Mouse (Mus musculus) stomach, embryonic 15.5 days (tissue): ENCODE measurements around the gene Synpo2. TPM values are rescaled to one million over a fixed set of nuclear protein-coding genes. Genes with fewer than 3 reads are reported as not detected.
A peak's percentile ranks its signal among the peaks of the same experiment; 100 is the strongest.

Experiments
- ATAC-seq: fragments of 200-750 bp; cut with Nextera tagmentation; 2 replicates; pipeline ENCODE4 v1.8.0; 2017; ENCODE audit warnings: low read depth, moderate number of reproducible peaks, moderate TSS enrichment; ENCODE audit not compliant: insufficient read depth, low FRiP score
- H3K27ac ChIP-seq: fragments of 300-500 bp; sonication (generic); 2 replicates; pipeline ENCODE4 v1.5.1; 2015; ENCODE audit warnings: mild to moderate bottlenecking, inconsistent platforms
- H3K27me3 ChIP-seq: fragments of 300-500 bp; sonication (generic); replicated peaks from 2 replicates; pipeline ENCODE4 v1.6.1; 2015; ENCODE audit warnings: inconsistent platforms
- H3K36me3 ChIP-seq: fragments of 300-500 bp; sonication (generic); 2 replicates; pipeline ENCODE4 v1.6.1; 2015; ENCODE audit warnings: inconsistent platforms
- H3K4me1 ChIP-seq: fragments of 300-500 bp; sonication (generic); 2 replicates; pipeline ENCODE4 v1.6.1; 2015; ENCODE audit warnings: inconsistent platforms
- H3K4me2 ChIP-seq: fragments of 300-500 bp; sonication (generic); 2 replicates; pipeline ENCODE4 v1.6.1; 2015; ENCODE audit warnings: mild to moderate bottlenecking, inconsistent platforms
- H3K4me3 ChIP-seq: fragments of 300-500 bp; sonication (generic); replicated peaks from 2 replicates; pipeline ENCODE4 v1.5.1; 2015; ENCODE audit warnings: inconsistent platforms
- H3K9ac ChIP-seq: fragments of 300-500 bp; sonication (generic); 2 replicates; pipeline ENCODE4 v1.6.1; 2015; ENCODE audit warnings: inconsistent platforms
- H3K9me3 ChIP-seq: fragments of 300-500 bp; sonication (generic); 2 replicates; pipeline ENCODE4 v1.6.1; 2016; ENCODE audit warnings: inconsistent platforms
- WGBS: fragments of 180-500 bp; shearing (Covaris S2); methylation state at CpG from one replicate; pipeline ENCODE4 v1.1.7; 2015; 5-methylcytosine and 5-hydroxymethylcytosine counted together
- polyA plus RNA-seq: library from polyadenylated mRNA; unstranded; fragments of >200 nt; fragmentation: Nextera tagmentation; extraction: Ambion mirVana; gene quantifications from 2 replicates; pipeline ENCODE4 v1.2.1, GENCODE M21; 2015

Gene Synpo2
- polyA plus RNA-seq, result 28.0 and 33.2 TPM in 2 replicates

- Histone ChIP-seq H3K27ac (peak within 1 kb of the TSS; percentile 45; the same call in 1 of the 2 replicates), H3K4me2 (peak within 1 kb of the TSS; percentile 84), H3K36me3 (no peaks in the 10 kb centered on the region), H3K27me3 (no peaks in the 10 kb centered on the region), H3K9me3 (no peaks in the 10 kb centered on the region), H3K9ac (peak within 1 kb of the TSS; percentile 53), H3K4me3 (peak within 1 kb of the TSS; percentile 58), H3K4me1 (peaks cover 14% of the 10 kb centered on the region)
- ATAC-seq, result peak; percentile 51
- WGBS, result under 1% methylated on average over 20 of the region's 20 CpGs
Observed at GRCm38 (mm10) chr3:123235921-123236320, at the start of gene Synpo2. Gene Synpo2, minus strand, starts transcription at chr3:123236149.

GRCm38 (mm10) chr3:123285649-123286048, 49.7 kb upstream of the Synpo2 start:
- Histone ChIP-seq H3K27me3 (no peaks in the 10 kb centered on the region), H3K27ac (no peak overlapping the region), H3K9ac (no peak overlapping the region), H3K36me3 (peaks cover 14% of the 10 kb centered on the region; the same call in 1 of the 2 replicates), H3K4me1 (no peaks in the 10 kb centered on the region), H3K9me3 (no peaks in the 10 kb centered on the region), H3K4me2 (no peak overlapping the region), H3K4me3 (no peak overlapping the region)
- ATAC-seq, result no peak

- no peak overlapping the region for H3K4me3 ChIP-seq
- WGBS, result 93% methylated on average over 5 of the region's 5 CpGs
- no peaks in the 10 kb centered on the region for H3K4me1 ChIP-seq
- H3K9me3 ChIP-seq, result no peaks in the 10 kb centered on the region
- H3K4me2 ChIP-seq, result no peak overlapping the region
- ATAC-seq, result no peak
- no peaks in the 10 kb centered on the region for H3K27me3 ChIP-seq
- no peak overlapping the region for H3K9ac ChIP-seq
- no peak overlapping the region for H3K27ac ChIP-seq
- H3K36me3 ChIP-seq, result peaks cover 23% of the 10 kb centered on the region
Observed at GRCm38 (mm10) chr3:123284284-123284683, 48.3 kb upstream of the Synpo2 start.

GRCm38 (mm10) chr3:123282866-123283615, 47.1 kb upstream of the Synpo2 start:
- H3K27ac ChIP-seq, result no peak overlapping the region
- H3K4me2 ChIP-seq, result no peak overlapping the region
- WGBS, result 76% methylated on average over 12 of the region's 12 CpGs
- no peaks in the 10 kb centered on the region for H3K4me1 ChIP-seq
- no peaks in the 10 kb centered on the region for H3K9me3 ChIP-seq
- peaks cover 29% of the 10 kb centered on the region for H3K36me3 ChIP-seq
- H3K9ac ChIP-seq, result no peak overlapping the region
- H3K4me3 ChIP-seq, result no peak overlapping the region
- ATAC-seq, result no peak
- no peaks in the 10 kb centered on the region for H3K27me3 ChIP-seq

DNA sequence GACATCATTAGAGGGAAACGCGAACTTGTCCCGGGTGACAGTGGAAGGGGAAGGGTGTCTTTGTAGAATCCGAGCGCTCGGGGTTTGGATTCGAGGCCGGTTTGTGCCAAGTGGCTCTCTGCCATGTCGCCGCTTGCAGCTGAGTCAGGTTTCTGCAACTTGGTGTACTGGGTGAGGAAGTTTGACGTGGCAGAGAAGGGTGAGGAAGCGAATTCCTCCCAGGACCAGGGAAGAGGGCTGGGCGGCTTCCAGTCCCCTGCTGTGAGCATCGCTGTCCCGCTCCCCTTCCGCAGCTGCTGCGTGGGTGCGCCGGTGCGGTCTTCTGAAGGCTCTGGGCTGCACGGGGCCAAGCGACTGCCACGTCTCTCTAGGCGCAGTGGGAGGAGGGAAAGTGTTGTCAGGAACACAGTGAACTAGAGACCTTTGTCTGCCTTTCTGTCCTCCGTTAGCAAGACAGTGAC, 31.8 kb upstream of the Synpo2 start:
- Histone ChIP-seq H3K36me3 (peaks cover 24% of the 10 kb centered on the region), H3K27ac (peak overlapping the region; percentile 83), H3K9ac (peak overlapping the region; percentile 82), H3K4me2 (peak overlapping the region; percentile 55), H3K4me1 (peaks cover 5% of the 10 kb centered on the region; the same call in 1 of the 2 replicates), H3K9me3 (no peaks in the 10 kb centered on the region), H3K4me3 (peak overlapping the region; percentile 72), H3K27me3 (no peaks in the 10 kb centered on the region)
- ATAC-seq, result peak; percentile 48
- WGBS, result under 1% methylated on average over 24 of the region's 25 CpGs

GRCm38 (mm10) chr3:123266753-123267651, 31.1 kb upstream of the Synpo2 start, which contains the start of gene Sec24d:
Gene Sec24d, plus strand, starts transcription at chr3:123267455.
- 2% methylated on average over 68 of the region's 68 CpGs for WGBS
- peak within 1 kb of the TSS; percentile 55 for H3K4me2 ChIP-seq
- H3K27ac ChIP-seq, result peak within 1 kb of the TSS; percentile 83
- peak within 1 kb of the TSS; percentile 72 for H3K4me3 ChIP-seq
- H3K4me1 ChIP-seq, result peaks cover 5% of the 10 kb centered on the region; the same call in 1 of the 2 replicates
- no peaks in the 10 kb centered on the region for H3K9me3 ChIP-seq
- peak; percentile 88 for ATAC-seq
- H3K9ac ChIP-seq, result peak within 1 kb of the TSS; percentile 82
- H3K27me3 ChIP-seq, result no peaks in the 10 kb centered on the region
- peaks cover 20% of the 10 kb centered on the region; the same call in 1 of the 2 replicates for H3K36me3 ChIP-seq

DNA sequence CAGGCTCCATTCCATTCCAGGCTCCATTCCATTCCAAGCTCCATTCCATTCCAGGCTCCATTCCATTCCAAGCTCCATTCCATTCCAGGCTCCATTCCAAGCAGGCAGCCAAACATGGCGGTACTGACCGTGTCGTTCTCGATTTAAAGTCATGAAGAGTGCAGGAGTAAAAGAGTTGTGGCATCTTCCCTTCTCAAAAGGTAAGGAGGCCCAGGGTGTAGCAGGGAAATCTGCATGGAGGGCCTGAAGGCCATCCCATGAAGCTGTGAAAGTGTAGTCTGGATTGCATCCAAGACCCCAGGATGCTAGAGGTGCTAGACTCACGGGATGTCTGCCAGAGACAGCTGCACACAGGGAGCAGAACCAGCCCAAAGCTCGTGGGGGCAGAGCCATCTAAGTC, 28.8 kb upstream of the Synpo2 start:
- H3K36me3 ChIP-seq, result no peaks in the 10 kb centered on the region
- H3K27me3 ChIP-seq, result no peaks in the 10 kb centered on the region
- WGBS, result 53% methylated on average over 6 of the region's 6 CpGs
- H3K4me2 ChIP-seq, result peak overlapping the region; percentile 35
- H3K4me3 ChIP-seq, result peak overlapping the region; percentile 32
- H3K9me3 ChIP-seq, result no peaks in the 10 kb centered on the region
- ATAC-seq, result no peak
- H3K9ac ChIP-seq, result no peak overlapping the region
- peaks cover 5% of the 10 kb centered on the region; the same call in 1 of the 2 replicates for H3K4me1 ChIP-seq
- no peak overlapping the region for H3K27ac ChIP-seq

- no peak overlapping the region for H3K9ac ChIP-seq
- H3K4me1 ChIP-seq, result no peaks in the 10 kb centered on the region
- no peak overlapping the region for H3K27ac ChIP-seq
- 67% methylated on average over 4 of the region's 4 CpGs for WGBS
- no peaks in the 10 kb centered on the region for H3K36me3 ChIP-seq
- H3K4me3 ChIP-seq, result no peak overlapping the region
- peak; percentile 60; the same call in 1 of the 2 replicates for ATAC-seq
- no peaks in the 10 kb centered on the region for H3K27me3 ChIP-seq
- no peak overlapping the region for H3K4me2 ChIP-seq
- H3K9me3 ChIP-seq, result no peaks in the 10 kb centered on the region
Observed at GRCm38 (mm10) chr3:123258709-123259108, 22.8 kb upstream of the Synpo2 start.

- no peaks in the 10 kb centered on the region for H3K36me3 ChIP-seq
- H3K9ac ChIP-seq, result no peak overlapping the region
- no peaks in the 10 kb centered on the region for H3K4me1 ChIP-seq
- 71% methylated on average over 11 of the region's 11 CpGs for WGBS
- no peak overlapping the region for H3K4me3 ChIP-seq
- no peak overlapping the region for H3K27ac ChIP-seq
- ATAC-seq, result no peak
- H3K4me2 ChIP-seq, result no peak overlapping the region
- no peaks in the 10 kb centered on the region for H3K27me3 ChIP-seq
- H3K9me3 ChIP-seq, result no peaks in the 10 kb centered on the region
Observed at GRCm38 (mm10) chr3:123256181-123257101, 20.5 kb upstream of the Synpo2 start.

DNA sequence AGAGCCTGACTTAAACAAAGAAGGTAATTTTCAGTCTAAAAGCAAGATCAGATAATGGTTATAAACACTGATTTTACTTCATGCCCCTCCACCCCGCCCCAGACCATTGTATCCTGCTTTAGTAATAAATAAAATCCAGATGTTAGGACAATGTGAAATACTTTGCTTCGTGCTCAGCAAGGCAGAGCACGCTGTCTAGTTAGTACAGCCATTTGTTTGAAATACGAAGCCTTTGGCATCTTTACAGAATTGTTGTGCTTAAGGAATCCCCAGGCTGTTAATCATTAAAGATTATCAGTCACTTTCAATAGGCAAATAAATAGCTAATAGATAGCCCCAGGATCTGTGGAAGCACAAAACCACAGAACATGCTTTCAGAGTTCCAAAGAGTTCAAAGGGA, 9.7 kb upstream of the Synpo2 start:
- no peaks in the 10 kb centered on the region for H3K36me3 ChIP-seq
- H3K27me3 ChIP-seq, result no peaks in the 10 kb centered on the region
- WGBS, result 28% methylated on average over 4 of the region's 4 CpGs
- no peak overlapping the region for H3K9ac ChIP-seq
- H3K4me1 ChIP-seq, result no peaks in the 10 kb centered on the region
- no peak overlapping the region for H3K4me3 ChIP-seq
- H3K4me2 ChIP-seq, result no peak overlapping the region
- no peaks in the 10 kb centered on the region for H3K9me3 ChIP-seq
- H3K27ac ChIP-seq, result no peak overlapping the region
- ATAC-seq, result no peak

DNA sequence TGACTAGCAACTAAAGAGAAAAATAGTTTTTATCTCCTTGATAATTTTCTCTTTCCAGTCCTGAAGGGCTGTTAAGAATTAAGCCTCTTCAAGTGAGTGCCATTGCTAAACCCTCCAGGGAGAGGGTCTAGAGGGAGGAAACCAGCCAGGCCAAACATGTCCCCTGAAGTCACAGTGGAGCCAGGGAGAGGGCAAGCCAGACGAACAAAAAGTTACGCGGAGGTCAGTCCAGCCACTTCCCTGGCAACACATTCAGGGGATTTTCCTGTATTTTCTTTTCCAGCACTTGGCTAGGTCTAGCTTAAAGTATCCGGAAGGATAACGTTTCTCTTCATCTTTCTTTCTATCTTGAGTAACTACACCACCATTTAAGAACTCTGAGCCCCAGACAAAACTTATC, 8.4 kb upstream of the Synpo2 start:
- H3K9me3 ChIP-seq, result no peaks in the 10 kb centered on the region
- no peak overlapping the region for H3K27ac ChIP-seq
- H3K4me2 ChIP-seq, result no peak overlapping the region
- 50% methylated on average over 5 of the region's 5 CpGs for WGBS
- H3K4me1 ChIP-seq, result no peaks in the 10 kb centered on the region
- H3K36me3 ChIP-seq, result no peaks in the 10 kb centered on the region
- H3K27me3 ChIP-seq, result no peaks in the 10 kb centered on the region
- no peak for ATAC-seq
- H3K9ac ChIP-seq, result no peak overlapping the region
- H3K4me3 ChIP-seq, result no peak overlapping the region
